Mouse (Mus musculus) stomach, postnatal 0 days (tissue): ENCODE data around the gene Timm8b. TPM values are rescaled to one million over a fixed set of nuclear protein-coding genes. Genes with fewer than 3 reads are reported as not detected.
A peak's percentile ranks its signal among the peaks of the same experiment; 100 is the strongest.
"Not testable (repeated sequence)": the region's sequence is repeated elsewhere in the genome, so short reads cannot be mapped to it uniquely, and the experiment has no call there.

ENCODE experiments used
- ATAC-seq: fragments of 200-750 bp; cut with Nextera tagmentation; 2 replicates; pipeline ENCODE4 v1.8.0; 2017; ENCODE audit not compliant: low FRiP score, low TSS enrichment
- DNase-seq: peaks from one replicate; pipeline ENCODE4 v3.0.0-alpha.2; 2016; ENCODE audit warnings: low spot score
- H3K27ac ChIP-seq: fragments of 300-500 bp; sonication (generic); replicated peaks from 2 replicates; pipeline ENCODE4 v1.5.1; 2014; ENCODE audit warnings: mild to moderate bottlenecking, control low read depth
- H3K27me3 ChIP-seq: fragments of 300-500 bp; sonication (generic); 2 replicates; pipeline ENCODE4 v1.6.1; 2014; ENCODE audit warnings: low read length; ENCODE audit not compliant: control insufficient read depth, insufficient read depth
- H3K36me3 ChIP-seq: fragments of 300-500 bp; sonication (generic); 2 replicates; pipeline ENCODE4 v1.6.1; 2014; ENCODE audit warnings: low read length, mixed read lengths; ENCODE audit not compliant: control insufficient read depth, insufficient read depth
- H3K4me1 ChIP-seq: fragments of 300-500 bp; sonication (generic); replicated peaks from 2 replicates; pipeline ENCODE4 v1.6.1; 2014; ENCODE audit warnings: antibody characterized with exemption; ENCODE audit not compliant: control insufficient read depth, insufficient read depth
- H3K4me2 ChIP-seq: fragments of 300-500 bp; sonication (generic); replicated peaks from 2 replicates; pipeline ENCODE4 v1.6.1; 2014; ENCODE audit warnings: low read depth, mild to moderate bottlenecking, control low read depth, moderate library complexity
- H3K4me3 ChIP-seq: fragments of 300-500 bp; sonication (generic); 2 replicates; pipeline ENCODE4 v1.5.1; 2014; ENCODE audit warnings: low read depth, low read length, control low read depth
- H3K9ac ChIP-seq: fragments of 300-500 bp; sonication (generic); 2 replicates; pipeline ENCODE4 v1.6.1; 2014; ENCODE audit warnings: mild to moderate bottlenecking, low read length, control low read depth, mixed read lengths
- H3K9me3 ChIP-seq: fragments of 300-500 bp; sonication (generic); 2 replicates; pipeline ENCODE4 v1.6.1; 2016; ENCODE audit warnings: low read length; ENCODE audit not compliant: control insufficient read depth
- CTCF ChIP-seq: IDR thresholded peaks from 2 replicates; pipeline ENCODE4 v1.5.1; 2016; ENCODE audit warnings: antibody characterized with exemption, low read depth, mild to moderate bottlenecking, moderate library complexity
- EP300 ChIP-seq: optimal IDR thresholded peaks from 2 replicates; pipeline ENCODE3; 2016; ENCODE audit warnings: antibody characterized with exemption
- WGBS: fragments of 180-500 bp; shearing (Covaris S2); extraction: QIAGEN DNeasy Blood & Tissue Kit; methylation state at CpG from one replicate; pipeline ENCODE4 v1.1.7; 2014; 5-methylcytosine and 5-hydroxymethylcytosine counted together
- polyA plus RNA-seq: library from polyadenylated mRNA; unstranded; fragments of >200 nt; fragmentation: Nextera tagmentation; extraction: Ambion mirVana; gene quantifications from 2 replicates; pipeline ENCODE4 v1.2.1, GENCODE M21; 2015

Gene Timm8b
- polyA plus RNA-seq, 1 experiment from 2014 or later, result 278 TPM

- WGBS, result 90% methylated on average over 4 of the region's 4 CpGs
- H3K4me1 ChIP-seq, result no peaks in the 10 kb centered on the region; the same call in 1 of the 2 replicates
- peaks cover 9% of the 10 kb centered on the region for H3K36me3 ChIP-seq
- H3K9me3 ChIP-seq, result no peaks in the 10 kb centered on the region
- DNase-seq, result no peak
- H3K4me3 ChIP-seq, result no peak overlapping the region
- no peak for TF ChIP-seq EP300
- TF ChIP-seq CTCF, result no peak
- no peak overlapping the region for H3K4me2 ChIP-seq
- no peak overlapping the region for H3K27ac ChIP-seq
- no peak overlapping the region for H3K9ac ChIP-seq
- no peak for ATAC-seq
- H3K27me3 ChIP-seq, result no peaks in the 10 kb centered on the region
Observed at GRCm38 (mm10) chr9:50612115-50612514, 8.4 kb downstream of the Timm8b start.

- 31% methylated on average over 11 of the region's 11 CpGs for WGBS
Observed at GRCm38 (mm10) chr9:50616161-50616560, 12.5 kb downstream of the Timm8b start.

GRCm38 (mm10) chr9:50616766-50617603, 13.3 kb downstream of the Timm8b start, which contains the start of the genes Pih1d2 and Nkapd1:
Gene Pih1d2, plus strand, starts transcription at chr9:50617321.
Gene Nkapd1, minus strand, starts transcription at chr9:50617464.
- under 1% methylated on average over 67 of the region's 81 CpGs for WGBS
- peak; percentile 95 for ATAC-seq
- peak within 1 kb of the TSS; percentile 99 for H3K27ac ChIP-seq

More at GRCm38 (mm10) chr9:50616161-50616560, 12.5 kb downstream of the Timm8b start:
- peak overlapping the region; percentile 99 for H3K27ac ChIP-seq
- ATAC-seq, result no peak
- TF ChIP-seq EP300 (no peak), CTCF (no peak)
- H3K9me3 ChIP-seq, result no peaks in the 10 kb centered on the region
- no peaks in the 10 kb centered on the region for H3K27me3 ChIP-seq
- no peak for DNase-seq
- peak overlapping the region; percentile 80 for H3K4me2 ChIP-seq
- peak overlapping the region; percentile 92 for H3K4me3 ChIP-seq
- H3K4me1 ChIP-seq, result no peaks in the 10 kb centered on the region; the same call in 1 of the 2 replicates
- peaks cover 2% of the 10 kb centered on the region; the same call in 1 of the 2 replicates for H3K36me3 ChIP-seq
- H3K9ac ChIP-seq, result peak overlapping the region; percentile 90

GRCm38 (mm10) chr9:50617794-50618330, 14.2 kb downstream of the Timm8b start:
- DNase-seq (no peak), ATAC-seq (no peak)
- H3K9me3 ChIP-seq, result no peaks in the 10 kb centered on the region
- H3K36me3 ChIP-seq, result 0 out of 2 replicates have a peak, but pooled peaks cover 2% of the 10 kb centered on the region
- no peaks in the 10 kb centered on the region; the same call in 1 of the 2 replicates for H3K4me1 ChIP-seq
- no peaks in the 10 kb centered on the region for H3K27me3 ChIP-seq
- peak overlapping the region; percentile 80 for H3K4me2 ChIP-seq
- peak overlapping the region; percentile 92 for H3K4me3 ChIP-seq
- no peak overlapping the region for H3K9ac ChIP-seq
- WGBS, result 60% methylated on average over 9 of the region's 9 CpGs
- no peak overlapping the region for H3K27ac ChIP-seq
- TF ChIP-seq CTCF (no peak), EP300 (no peak)

More at GRCm38 (mm10) chr9:50616766-50617603, 13.3 kb downstream of the Timm8b start, which contains the start of the genes Pih1d2 and Nkapd1:
- TF ChIP-seq CTCF (peak; percentile 42), EP300 (no peak)
- no peaks in the 10 kb centered on the region for H3K27me3 ChIP-seq
- peak within 1 kb of the TSS; percentile 92 for H3K4me3 ChIP-seq
- H3K9ac ChIP-seq, result peak within 1 kb of the TSS; percentile 90
- H3K9me3 ChIP-seq, result no peaks in the 10 kb centered on the region
- DNase-seq, result peak; percentile 89
- H3K4me1 ChIP-seq, result no peaks in the 10 kb centered on the region; the same call in 1 of the 2 replicates
- H3K36me3 ChIP-seq, result peaks cover 2% of the 10 kb centered on the region; the same call in 1 of the 2 replicates
- H3K4me2 ChIP-seq, result peak within 1 kb of the TSS; percentile 80

- 96% methylated on average over 6 of the region's 8 CpGs for WGBS
- H3K9me3 ChIP-seq, result not testable (repeated sequence)
Observed at GRCm38 (mm10) chr9:50630903-50631302, 27.2 kb downstream of the Timm8b start.

More at GRCm38 (mm10) chr9:50630903-50631302, 27.2 kb downstream of the Timm8b start:
- H3K36me3 ChIP-seq, H3K4me3 ChIP-seq, ATAC-seq, H3K4me1 ChIP-seq, H3K27me3 ChIP-seq, H3K4me2 ChIP-seq, DNase-seq, H3K9ac ChIP-seq, H3K27ac ChIP-seq: not testable (repeated sequence)
